Mouse (Mus musculus): ENCODE measurements around the gene Ptcd1. TPM values are rescaled to one million over a fixed set of nuclear protein-coding genes. Genes with fewer than 3 reads are reported as not detected.
A peak's percentile ranks its signal among the peaks of the same experiment; 100 is the strongest.
"Not testable (repeated sequence)": the region's sequence is repeated elsewhere in the genome, so short reads cannot be mapped to it uniquely, and the experiment has no call there.

Gene Ptcd1
- 15.6 and 16.9 TPM in 2 replicates for polyA plus RNA-seq (2015; fragmentation: Nextera tagmentation; extraction: Ambion mirVana)

- peak; percentile 96 for ATAC-seq (ENCODE audit: borderline replicate concordance, extremely low read depth, low FRiP score, low TSS enrichment)
- Histone ChIP-seq H3K4me3 (peak within 1 kb of the TSS; percentile 78), H3K27me3 (no peaks in the 10 kb centered on the region), H3K9me3 (no peaks in the 10 kb centered on the region), H3K4me1 (peaks cover 27% of the 10 kb centered on the region), H3K4me2 (peak within 1 kb of the TSS; percentile 86), H3K9ac (peak within 1 kb of the TSS; percentile 94), H3K36me3 (peaks cover 23% of the 10 kb centered on the region), H3K27ac (peak within 1 kb of the TSS; percentile 88)
- under 1% methylated on average over 51 of the region's 51 CpGs for WGBS
These were observed at the start of gene Ptcd1, which contains the start of gene Cpsf4 for GRCm38 (mm10) chr5:145166536-145167305. Gene Ptcd1 (minus strand): TSS chr5:145167108. Gene Cpsf4 (plus strand): TSS chr5:145167213.

- H3K9ac ChIP-seq: no peak overlapping the region
- H3K4me1 ChIP-seq: no peaks in the 10 kb centered on the region
- H3K4me2 ChIP-seq: no peak overlapping the region
- no peak overlapping the region for H3K27ac ChIP-seq
- no peaks in the 10 kb centered on the region for H3K27me3 ChIP-seq
- no peaks in the 10 kb centered on the region for H3K9me3 ChIP-seq
- ATAC-seq (ENCODE audit: borderline replicate concordance, extremely low read depth, low FRiP score, low TSS enrichment): no peak
- WGBS: 75% methylated on average over 4 of the region's 4 CpGs
- no peak overlapping the region for H3K4me3 ChIP-seq
- peaks cover 41% of the 10 kb centered on the region for H3K36me3 ChIP-seq
These were observed 47.8 kb upstream of the Ptcd1 start for GRCm38 (mm10) chr5:145214679-145215078.

- Histone ChIP-seq H3K27me3 (no peaks in the 10 kb centered on the region), H3K4me3 (no peak overlapping the region), H3K4me2 (no peak overlapping the region), H3K4me1 (no peaks in the 10 kb centered on the region), H3K27ac (no peak overlapping the region), H3K36me3 (peaks cover 40% of the 10 kb centered on the region), H3K9ac (no peak overlapping the region), H3K9me3 (no peaks in the 10 kb centered on the region)
- WGBS: 92% methylated on average over 3 of the region's 3 CpGs
- no peak for ATAC-seq (ENCODE audit: borderline replicate concordance, extremely low read depth, low FRiP score, low TSS enrichment)
These were observed 46.6 kb upstream of the Ptcd1 start for GRCm38 (mm10) chr5:145213505-145213904.

- no peak overlapping the region for H3K4me2 ChIP-seq
These were observed 45.3 kb upstream of the Ptcd1 start for GRCm38 (mm10) chr5:145212216-145212615.

GRCm38 (mm10) chr5:145211340-145211739, 44.4 kb upstream of the Ptcd1 start:
- Histone ChIP-seq H3K36me3 (peaks cover 41% of the 10 kb centered on the region), H3K4me3 (no peak overlapping the region), H3K9ac (no peak overlapping the region), H3K27ac (no peak overlapping the region), H3K4me1 (0 out of 2 replicates have a peak, but pooled peaks cover 3% of the 10 kb centered on the region), H3K27me3 (no peaks in the 10 kb centered on the region), H3K4me2 (no peak overlapping the region), H3K9me3 (no peaks in the 10 kb centered on the region)
- 88% methylated on average over 4 of the region's 4 CpGs for WGBS
- ATAC-seq (ENCODE audit: borderline replicate concordance, extremely low read depth, low FRiP score, low TSS enrichment): no peak

More at GRCm38 (mm10) chr5:145212216-145212615, 45.3 kb upstream of the Ptcd1 start:
- Histone ChIP-seq H3K4me1 (no peaks in the 10 kb centered on the region), H3K9ac (no peak overlapping the region), H3K36me3 (peaks cover 40% of the 10 kb centered on the region), H3K27me3 (no peaks in the 10 kb centered on the region), H3K27ac (no peak overlapping the region), H3K4me3 (no peak overlapping the region), H3K9me3 (no peaks in the 10 kb centered on the region)
- ATAC-seq (ENCODE audit: borderline replicate concordance, extremely low read depth, low FRiP score, low TSS enrichment): no peak
- 91% methylated on average over 4 of the region's 4 CpGs for WGBS

GRCm38 (mm10) chr5:145208391-145208790, 41.5 kb upstream of the Ptcd1 start:
- not testable (repeated sequence) for H3K9me3 ChIP-seq; H3K9ac ChIP-seq; ATAC-seq (ENCODE audit: borderline replicate concordance, extremely low read depth, low FRiP score, low TSS enrichment); H3K27ac ChIP-seq; H3K4me2 ChIP-seq; H3K27me3 ChIP-seq; H3K4me3 ChIP-seq
- 41% methylated on average over 11 of the region's 11 CpGs for WGBS
- peaks cover 37% of the 10 kb centered on the region for H3K36me3 ChIP-seq
- H3K4me1 ChIP-seq: peaks cover 20% of the 10 kb centered on the region

GRCm38 (mm10) chr5:145207954-145208353, 41.0 kb upstream of the Ptcd1 start:
- H3K4me1 ChIP-seq: peaks cover 20% of the 10 kb centered on the region
- no peaks in the 10 kb centered on the region for H3K27me3 ChIP-seq
- H3K36me3 ChIP-seq: peaks cover 33% of the 10 kb centered on the region
- no peak overlapping the region for H3K4me2 ChIP-seq
- no peak overlapping the region for H3K4me3 ChIP-seq
- H3K27ac ChIP-seq: no peak overlapping the region
- no peaks in the 10 kb centered on the region for H3K9me3 ChIP-seq
- ATAC-seq (ENCODE audit: borderline replicate concordance, extremely low read depth, low FRiP score, low TSS enrichment): no peak
- H3K9ac ChIP-seq: no peak overlapping the region
- 86% methylated on average over 6 of the region's 6 CpGs for WGBS

GRCm38 (mm10) chr5:145207385-145207784, 40.5 kb upstream of the Ptcd1 start:
- ATAC-seq (ENCODE audit: borderline replicate concordance, extremely low read depth, low FRiP score, low TSS enrichment): no peak
- H3K9ac ChIP-seq: no peak overlapping the region
- H3K27ac ChIP-seq: no peak overlapping the region
- no peaks in the 10 kb centered on the region for H3K9me3 ChIP-seq
- no peaks in the 10 kb centered on the region for H3K27me3 ChIP-seq
- 91% methylated on average over 6 of the region's 6 CpGs for whole genome bisulfite sequencing
- H3K4me2 ChIP-seq: no peak overlapping the region
- H3K36me3 ChIP-seq: peaks cover 28% of the 10 kb centered on the region
- H3K4me1 ChIP-seq: peaks cover 20% of the 10 kb centered on the region
- no peak overlapping the region for H3K4me3 ChIP-seq

GRCm38 (mm10) chr5:145205041-145205440, 38.1 kb upstream of the Ptcd1 start:
- no peaks in the 10 kb centered on the region for H3K9me3 ChIP-seq
- H3K27me3 ChIP-seq: no peaks in the 10 kb centered on the region
- peak overlapping the region; percentile 29 for H3K27ac ChIP-seq
- peak overlapping the region; percentile 74 for H3K4me2 ChIP-seq
- peak overlapping the region; percentile 61 for H3K4me3 ChIP-seq
- 14% methylated on average over 9 of the region's 9 CpGs for WGBS
- no peak for ATAC-seq (ENCODE audit: borderline replicate concordance, extremely low read depth, low FRiP score, low TSS enrichment)
- peaks cover 31% of the 10 kb centered on the region for H3K4me1 ChIP-seq
- peak overlapping the region; percentile 21; the same call in 1 of the 2 replicates for H3K9ac ChIP-seq
- H3K36me3 ChIP-seq: peaks cover 13% of the 10 kb centered on the region; the same call in 1 of the 2 replicates

- Histone ChIP-seq H3K9ac (peak within 1 kb of the TSS; percentile 60), H3K9me3 (no peaks in the 10 kb centered on the region), H3K4me2 (peak within 1 kb of the TSS; percentile 74), H3K27ac (peak within 1 kb of the TSS; percentile 90), H3K4me3 (peak within 1 kb of the TSS; percentile 61), H3K36me3 (peaks cover 11% of the 10 kb centered on the region; the same call in 1 of the 2 replicates), H3K27me3 (no peaks in the 10 kb centered on the region), H3K4me1 (peaks cover 31% of the 10 kb centered on the region)
- ATAC-seq (ENCODE audit: borderline replicate concordance, extremely low read depth, low FRiP score, low TSS enrichment): peak; percentile 97
- under 1% methylated on average over 22 of the region's 22 CpGs for WGBS
These were observed 37.2 kb upstream of the Ptcd1 start, which contains the start of gene Zkscan5 for GRCm38 (mm10) chr5:145203936-145204691. Gene Zkscan5 (plus strand): TSS chr5:145204562.

- WGBS: 53% methylated on average over 3 of the region's 3 CpGs
- H3K4me3 ChIP-seq: no peak overlapping the region
- H3K27ac ChIP-seq: no peak overlapping the region
- no peaks in the 10 kb centered on the region for H3K9me3 ChIP-seq
- no peak for ATAC-seq (ENCODE audit: borderline replicate concordance, extremely low read depth, low FRiP score, low TSS enrichment)
- H3K36me3 ChIP-seq: peaks cover 6% of the 10 kb centered on the region; the same call in 1 of the 2 replicates
- no peak overlapping the region for H3K9ac ChIP-seq
- peaks cover 31% of the 10 kb centered on the region for H3K4me1 ChIP-seq
- peak overlapping the region; percentile 96; the same call in 1 of the 2 replicates for H3K4me2 ChIP-seq
- H3K27me3 ChIP-seq: no peaks in the 10 kb centered on the region
These were observed 35.5 kb upstream of the Ptcd1 start for GRCm38 (mm10) chr5:145202446-145202845.

All from lung, embryonic 15.5 days (tissue).